Mouse (Mus musculus) heart, adult 2 months (tissue): Measurements from ENCODE around the gene Gm9821. TPM values are rescaled to one million over a fixed set of nuclear protein-coding genes. Genes with fewer than 3 reads are reported as not detected.

Source experiments
- DNase-seq, 2 experiments: peaks; one replicate each; pipeline ENCODE4 v3.0.0; 2021
- H3K27ac ChIP-seq: fragments of 200-600 bp; 2 replicates; pipeline ENCODE4 v1.8.1; 2022
- H3K27me3 ChIP-seq: fragments of 200-500 bp; 2 replicates; pipeline ENCODE4 v1.6.1; 2012; ENCODE audit warnings: mild to moderate bottlenecking, low read length, inconsistent platforms, mixed read lengths; ENCODE audit not compliant: control insufficient read depth, insufficient read depth
- H3K36me3 ChIP-seq: fragments of 200-500 bp; 2 replicates; pipeline ENCODE4 v1.6.1; 2012; ENCODE audit warnings: low read length, inconsistent platforms; ENCODE audit not compliant: control insufficient read depth, insufficient read depth
- H3K4me1 ChIP-seq: fragments of 200-500 bp; 2 replicates; pipeline ENCODE4 v1.6.1; 2011; ENCODE audit warnings: low read length; ENCODE audit not compliant: control insufficient read depth, insufficient read depth
- H3K4me3 ChIP-seq: fragments of 200-600 bp; 2 replicates; pipeline ENCODE4 v1.8.1; 2022
- H3K79me2 ChIP-seq: fragments of 200-500 bp; replicated peaks from 2 replicates; pipeline ENCODE4 v1.6.1; 2012; ENCODE audit warnings: mild to moderate bottlenecking, inconsistent platforms, low read length, moderate library complexity, mixed read lengths; ENCODE audit not compliant: control insufficient read depth, insufficient read depth
- H3K9ac ChIP-seq: fragments of 200-500 bp; 2 replicates; pipeline ENCODE4 v1.6.1; 2012; ENCODE audit warnings: low read depth, mild to moderate bottlenecking, control low read depth, inconsistent platforms, low read length, mixed read lengths
- CTCF ChIP-seq: fragments of 200-600 bp; IDR thresholded peaks from 2 replicates; pipeline ENCODE4 v1.8.1; 2022; ENCODE audit warnings: antibody characterized with exemption, mild to moderate bottlenecking, moderate library complexity
- EP300 ChIP-seq: fragments of 200-500 bp; IDR thresholded peaks from 2 replicates; pipeline ENCODE4 v1.6.1; 2011; ENCODE audit warnings: low read depth, low read length, control low read depth; ENCODE audit not compliant: insufficient read depth
- POLR2A ChIP-seq: fragments of 200-500 bp; IDR thresholded peaks from 2 replicates; pipeline ENCODE4 v1.6.1; 2011; ENCODE audit warnings: mild to moderate bottlenecking, low read depth, low read length, control low read depth; ENCODE audit not compliant: insufficient read depth
- WGBS: fragments of 180-500 bp; shearing (Covaris S2); methylation state at CpG from one replicate; pipeline ENCODE4 v1.1.7; 2018; 5-methylcytosine and 5-hydroxymethylcytosine counted together
- intact Hi-C: fragments of 180-260 bp; cut with DNase I; formaldehyde crosslinking; loops from one replicate; pipeline ENCODE4 v1.15.1; 2025
- long read RNA-seq: library from polyadenylated mRNA; stranded (forward); transcript quantifications from one replicate; pipeline ENCODE4 v2.0.0, GENCODE M21; 2021
- polyA plus RNA-seq: library from polyadenylated mRNA; depleted of rRNA; stranded (reverse); fragments of >200 nt; gene quantifications from 2 replicates; pipeline ENCODE4 v1.2.3, GENCODE M21; 2012; rRNA removed
- total RNA-seq, 2 experiments: library from RNA; stranded (reverse); gene quantifications; 2 replicates each; pipeline ENCODE4 v1.2.3; 2021

Gm9821 gene
- total RNA-seq = not detected
- not detected in 2 replicates for polyA plus RNA-seq
- long read RNA-seq = 0 reads

DNA sequence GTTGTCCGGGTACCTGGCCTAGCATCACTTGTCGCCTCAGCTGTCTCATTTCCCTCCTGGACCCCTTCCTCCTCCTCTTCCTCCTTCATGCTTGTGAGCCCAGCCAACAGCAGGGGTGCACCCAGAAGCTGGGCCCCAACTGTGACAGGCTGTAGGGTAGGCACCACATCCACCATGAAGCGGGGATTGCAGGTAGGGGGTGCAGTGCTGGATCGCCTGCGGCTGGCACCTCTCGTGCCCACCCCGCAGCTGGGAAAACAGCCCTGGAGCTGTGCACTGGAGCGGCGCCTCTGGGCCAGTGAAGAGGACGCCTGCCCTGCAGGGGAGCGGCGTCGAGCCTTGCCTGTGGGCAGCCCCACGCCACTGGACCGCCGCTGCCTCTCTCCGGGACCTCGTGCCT lies at the start of gene Gm9821:
Gm9821 (plus strand) TSS at position 221 of the 400 bp plus-strand sequence.
- DNase-seq = no peak
- Histone ChIP-seq H3K27me3 (no peaks in the 10 kb centered on the region), H3K27ac (no peak within 1 kb of the TSS; the same call in 1 of the 2 replicates), H3K9ac (no peak within 1 kb of the TSS), H3K4me1 (peaks cover 27% of the 10 kb centered on the region), H3K79me2 (peaks cover 15% of the 10 kb centered on the region), H3K36me3 (peaks cover 5% of the 10 kb centered on the region), H3K4me3 (no peak within 1 kb of the TSS)
- 93% methylated on average over 18 of the region's 18 CpGs for WGBS
- TF ChIP-seq POLR2A (no peak), EP300 (no peak), CTCF (no peak)
- intact Hi-C loops = no loop called here

DNA sequence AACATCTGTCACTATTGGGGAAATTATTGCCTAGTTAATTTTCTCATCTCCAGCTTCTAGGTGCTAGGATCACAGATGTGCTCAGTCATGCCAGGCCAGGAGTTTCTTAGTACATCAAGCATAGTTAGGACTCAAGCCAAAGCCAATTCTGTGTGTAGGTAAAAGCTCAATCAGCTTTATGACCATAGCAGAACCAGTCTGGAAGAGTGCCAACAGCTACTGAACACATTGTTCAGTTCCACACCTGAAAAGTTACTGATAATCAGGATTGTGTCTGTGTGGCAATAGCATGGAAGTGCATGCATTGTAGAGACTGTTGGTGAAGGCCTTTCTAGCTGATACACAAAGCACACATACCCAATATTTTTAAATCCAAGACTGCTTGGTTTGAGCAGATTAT lies 47.5 kb upstream of the Gm9821 start:
- H3K36me3 ChIP-seq = no peaks in the 10 kb centered on the region
- H3K4me3 ChIP-seq = no peak overlapping the region
- intact Hi-C loops = no loop called here
- no peak for DNase-seq
- TF ChIP-seq POLR2A (no peak), CTCF (no peak), EP300 (no peak)
- no peak overlapping the region for H3K9ac ChIP-seq
- H3K27ac ChIP-seq = no peak overlapping the region
- H3K27me3 ChIP-seq = no peaks in the 10 kb centered on the region
- H3K4me1 ChIP-seq = no peaks in the 10 kb centered on the region
- H3K79me2 ChIP-seq = no peaks in the 10 kb centered on the region

DNA sequence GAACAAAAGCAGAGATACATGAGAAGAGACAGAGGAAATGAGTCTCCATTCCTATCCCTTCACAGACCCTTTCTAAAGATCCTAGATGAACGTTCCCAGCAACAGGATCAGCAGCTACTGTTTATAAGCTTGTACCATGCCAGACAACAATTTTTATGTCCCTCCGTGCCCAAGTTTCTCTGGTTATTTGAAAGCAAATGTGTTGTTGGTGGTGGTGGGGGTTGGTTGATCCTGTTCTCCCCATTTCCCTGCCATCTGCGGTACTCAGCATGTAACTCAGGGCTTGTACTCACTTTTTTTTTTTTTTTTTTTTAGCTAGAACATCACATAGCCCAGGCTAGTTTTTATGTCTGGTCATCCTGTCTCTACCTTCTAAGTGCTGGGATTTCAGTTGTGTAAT lies 46.4 kb upstream of the Gm9821 start:
- intact Hi-C loops = no loop called here
- no peak for DNase-seq
- Histone ChIP-seq H3K79me2 (no peaks in the 10 kb centered on the region), H3K36me3 (no peaks in the 10 kb centered on the region), H3K4me3 (no peak overlapping the region), H3K27me3 (no peaks in the 10 kb centered on the region), H3K4me1 (no peaks in the 10 kb centered on the region), H3K27ac (no peak overlapping the region), H3K9ac (no peak overlapping the region)
- WGBS = 91% methylated on average over 3 of the region's 3 CpGs
- no peak for TF ChIP-seq CTCF
- no peak for TF ChIP-seq POLR2A
- TF ChIP-seq EP300 = no peak

DNA sequence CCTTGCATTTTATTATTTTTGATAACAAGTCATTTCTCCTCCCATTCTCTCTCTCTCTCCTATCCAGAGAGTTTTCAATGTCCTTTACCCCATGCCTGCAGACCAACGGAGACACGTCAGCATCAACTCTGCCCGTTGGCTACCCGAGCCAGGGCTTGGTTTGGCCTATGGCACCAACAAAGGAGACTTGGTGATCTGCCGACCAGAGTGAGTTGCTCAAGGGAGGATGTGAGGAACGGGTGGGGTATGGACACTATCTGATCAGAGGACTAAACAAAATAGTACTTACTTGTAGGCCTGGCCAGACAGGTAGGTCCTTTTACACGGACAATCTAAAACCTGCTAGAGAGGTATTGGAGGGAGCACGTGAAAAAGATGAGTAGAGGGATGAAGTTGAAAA lies 45.1 kb upstream of the Gm9821 start:
- intact Hi-C loops = no loop called here
- 88% methylated on average over 8 of the region's 8 CpGs for WGBS
- H3K9ac ChIP-seq = no peak overlapping the region
- H3K27me3 ChIP-seq = no peaks in the 10 kb centered on the region
- H3K36me3 ChIP-seq = no peaks in the 10 kb centered on the region
- DNase-seq = no peak
- TF ChIP-seq POLR2A (no peak), EP300 (no peak), CTCF (no peak)
- H3K4me1 ChIP-seq = no peaks in the 10 kb centered on the region
- H3K27ac ChIP-seq = no peak overlapping the region
- H3K79me2 ChIP-seq = no peaks in the 10 kb centered on the region
- H3K4me3 ChIP-seq = no peak overlapping the region

DNA sequence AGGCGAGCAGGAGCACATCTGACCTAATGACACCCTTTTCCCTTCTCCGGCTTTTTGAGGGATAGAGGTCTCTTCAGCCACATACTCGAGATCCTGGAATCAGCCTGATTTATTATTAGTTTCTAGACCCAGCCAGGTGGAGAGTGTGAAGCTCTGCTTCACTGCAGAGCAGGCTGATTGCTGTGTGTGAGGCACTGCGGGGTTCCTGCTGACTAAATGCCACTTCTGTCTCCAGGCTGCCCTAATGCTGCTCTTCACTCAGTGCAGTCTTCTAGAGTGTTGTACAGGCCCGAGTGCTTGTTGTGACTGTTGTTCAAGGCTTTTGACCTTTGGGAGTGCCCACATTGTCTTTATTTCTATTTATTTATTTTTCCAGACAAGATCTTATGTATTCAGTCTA lies 43.2 kb upstream of the Gm9821 start:
- Histone ChIP-seq H3K4me1 (no peaks in the 10 kb centered on the region), H3K9ac (no peak overlapping the region), H3K4me3 (no peak overlapping the region), H3K27ac (no peak overlapping the region), H3K79me2 (no peaks in the 10 kb centered on the region), H3K27me3 (no peaks in the 10 kb centered on the region), H3K36me3 (no peaks in the 10 kb centered on the region)
- 79% methylated on average over 5 of the region's 5 CpGs for WGBS
- intact Hi-C loops = no loop called here
- TF ChIP-seq POLR2A (no peak), EP300 (no peak), CTCF (no peak)
- DNase-seq = no peak

DNA sequence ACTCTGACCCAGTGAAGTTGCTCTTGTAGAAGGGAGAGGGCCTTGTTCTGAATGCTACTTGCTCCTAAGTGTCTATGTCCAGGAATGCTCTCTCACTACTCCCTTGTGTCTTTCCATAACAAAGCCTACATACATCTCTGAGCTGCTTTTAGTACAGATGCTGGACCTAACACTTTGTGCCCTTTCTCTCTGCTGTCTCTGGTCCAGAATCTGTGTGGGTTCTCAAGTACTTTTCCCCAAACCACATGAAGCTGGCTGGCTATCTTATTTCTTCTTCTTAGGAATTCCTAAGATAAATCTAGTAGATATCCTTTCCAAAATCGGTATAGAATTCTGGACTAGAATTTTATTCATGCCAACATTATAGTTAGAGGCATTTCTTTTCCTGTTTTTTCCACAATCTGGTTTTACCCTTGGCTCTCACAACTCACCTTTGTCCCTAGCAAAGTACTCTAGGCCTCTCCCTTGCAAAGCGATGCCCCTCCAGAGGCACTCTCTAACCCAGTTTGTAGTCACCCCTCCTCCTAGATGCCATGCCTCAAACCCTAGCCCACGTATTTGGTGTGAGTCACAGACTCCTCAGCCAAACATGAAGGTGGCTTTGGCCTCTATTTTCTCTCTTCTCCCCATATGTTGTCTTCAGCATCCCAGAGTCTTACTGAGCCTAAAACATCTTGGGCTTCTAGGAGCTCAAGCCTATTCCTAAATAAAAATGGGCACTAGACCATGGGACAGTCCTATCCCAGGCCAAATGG lies 42.2 kb upstream of the Gm9821 start:
- no peak overlapping the region for H3K4me3 ChIP-seq
- intact Hi-C loops = no loop called here
- no peak overlapping the region for H3K27ac ChIP-seq
- H3K9ac ChIP-seq = no peak overlapping the region
- no peaks in the 10 kb centered on the region for H3K4me1 ChIP-seq
- H3K27me3 ChIP-seq = no peaks in the 10 kb centered on the region
- DNase-seq = no peak
- WGBS = 80% methylated on average over 3 of the region's 3 CpGs
- H3K79me2 ChIP-seq = no peaks in the 10 kb centered on the region
- TF ChIP-seq CTCF = no peak
- no peak for TF ChIP-seq POLR2A
- TF ChIP-seq EP300 = no peak
- no peaks in the 10 kb centered on the region for H3K36me3 ChIP-seq
